Mouse (Mus musculus) lung, adult 2 months (tissue): ENCODE measurements around the gene Ubr3.

ENCODE experiments used
- CTCF ChIP-seq: fragments of 200-500 bp; IDR thresholded peaks from 2 replicates; pipeline ENCODE4 v1.5.1; 2011; ENCODE audit warnings: mild to moderate bottlenecking, low read length, control low read depth; ENCODE audit not compliant: insufficient read depth
- POLR2A ChIP-seq: fragments of 200-500 bp; IDR thresholded peaks from 2 replicates; pipeline ENCODE4 v1.6.1; 2011; ENCODE audit warnings: low read depth, mild to moderate bottlenecking, control low read depth, low read length, borderline replicate concordance; ENCODE audit errors: extremely low read depth

GRCm38 (mm10) chr2:69912801-69913200 lies 15.8 kb downstream of the Ubr3 start:
- TF ChIP-seq CTCF (no peak), POLR2A (no peak)
